Mouse (Mus musculus) kidney, adult 10 weeks (tissue): ENCODE results near the gene Olfr1197. TPM values are rescaled to one million over a fixed set of nuclear protein-coding genes. Genes with fewer than 3 reads are reported as not detected.

Source experiments
- polyA plus RNA-seq: library from polyadenylated mRNA; stranded (reverse); fragments of 350-450 nt; fragmentation: Illumina TruSeq; extraction: RNeasy Lipid Tissue Mini Kit (QIAGEN cat#74804); gene quantifications from one replicate; pipeline ENCODE4 v1.2.3, GENCODE M21; 2014; ENCODE audit warnings: low read depth, low replicate concordance

Gene Olfr1197
- polyA plus RNA-seq: not detected

GRCm38 (mm10) chr2:88732266-88732665, at the start of gene Olfr1197:
Gene Olfr1197, minus strand, starts transcription at chr2:88732366.

DNA sequence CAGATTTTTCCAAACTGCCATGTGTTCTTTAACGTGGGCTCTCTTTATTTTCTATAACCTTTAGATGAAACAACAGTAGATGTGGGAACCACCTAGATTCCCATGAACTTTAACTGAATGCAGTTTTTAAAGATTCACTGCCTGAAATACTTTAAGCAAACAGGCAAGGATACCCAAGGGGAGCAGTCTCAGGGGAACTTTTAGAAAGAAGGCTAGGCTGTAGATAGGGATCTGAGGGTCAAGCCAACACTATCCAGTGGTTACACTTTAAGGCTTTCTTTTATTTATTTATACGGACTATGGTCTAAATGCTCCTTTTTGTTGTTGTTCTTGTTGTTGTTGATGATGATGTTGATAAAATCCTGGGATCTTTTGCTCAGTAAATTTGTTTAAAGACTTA, 38.2 kb upstream of the Olfr1197 start, which contains the start of gene Olfr1200:
Olfr1200 (minus strand) TSS at position 101 of the 400 bp plus-strand sequence.

DNA sequence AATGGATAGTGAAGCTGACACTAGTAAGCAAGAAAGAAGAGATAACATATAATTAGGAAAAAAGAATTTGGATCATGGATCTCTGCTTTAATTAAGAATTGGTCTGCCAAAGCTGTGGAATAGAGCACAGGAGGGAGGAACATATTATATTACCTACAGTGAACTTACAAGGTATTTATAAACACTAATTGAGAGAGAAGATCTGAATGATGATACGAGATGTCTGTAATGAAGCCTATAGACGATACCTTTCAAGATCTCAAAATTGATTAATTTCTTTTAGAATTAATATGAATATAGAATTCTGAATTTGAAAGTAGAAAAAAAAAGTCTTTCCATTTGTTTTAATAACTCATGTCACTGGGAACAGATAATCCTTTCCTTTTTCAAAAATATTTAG, 28.2 kb upstream of the Olfr1197 start, which contains the start of gene Olfr1199:
Olfr1199 (minus strand) TSS at position 101 of the 400 bp plus-strand sequence.

GRCm38 (mm10) chr2:88751270-88751669, 19.1 kb upstream of the Olfr1197 start, which contains the start of gene Olfr1198:
Gene Olfr1198, minus strand, starts transcription at chr2:88751370.

DNA sequence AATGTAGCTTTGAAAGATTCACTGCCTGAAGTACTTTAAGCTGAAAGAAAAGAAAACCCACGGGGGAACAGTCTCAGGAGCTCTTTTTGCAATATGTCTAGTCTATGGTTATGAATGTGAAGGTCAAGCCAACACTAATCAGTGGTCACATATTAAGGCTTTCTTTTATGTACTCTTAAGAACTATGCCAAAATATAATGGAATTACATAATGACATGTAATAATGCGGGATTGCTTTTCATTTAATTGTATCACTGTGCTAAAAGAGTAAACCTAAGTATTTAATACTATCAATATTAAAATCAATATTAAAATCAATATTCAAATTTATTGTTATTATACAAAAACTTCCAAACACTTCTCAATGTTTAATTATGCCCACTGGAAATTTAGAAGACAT, 27.7 kb downstream of the Olfr1197 start, which contains the start of gene Olfr1196:
Olfr1196 (minus strand) TSS at position 101 of the 400 bp plus-strand sequence.

DNA sequence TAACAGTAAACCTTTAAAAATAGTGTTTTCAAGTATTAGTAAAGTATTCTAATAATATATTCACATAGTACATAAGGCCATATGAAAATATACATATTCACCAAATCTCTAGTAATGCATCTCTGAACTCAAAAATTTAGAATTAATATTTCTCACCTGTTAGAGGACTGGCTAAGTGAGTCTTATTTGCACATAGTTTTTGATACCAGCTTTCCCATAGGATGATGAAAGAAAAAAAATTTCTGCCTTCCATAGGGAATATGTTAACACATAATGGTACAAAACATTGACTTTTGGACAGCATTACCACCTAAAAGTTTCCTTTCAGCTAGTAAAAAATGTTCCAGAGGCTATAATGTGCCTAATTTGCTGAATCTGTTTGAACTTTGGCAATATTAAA, 43.1 kb downstream of the Olfr1197 start, which contains the start of gene Olfr1195:
Olfr1195 (minus strand) TSS at position 101 of the 400 bp plus-strand sequence.

Other genes with a start within 250 kb of the Olfr1197 start
- not detected for gene Olfr1184, start 248.8 kb downstream of the Olfr1197 start, polyA plus RNA-seq
- not detected for gene Olfr1185-ps1, start 239.0 kb downstream of the Olfr1197 start, polyA plus RNA-seq
- not detected for gene Olfr1186, start 213.8 kb downstream of the Olfr1197 start, polyA plus RNA-seq
- gene Olfr1188, start 175.4 kb downstream of the Olfr1197 start, polyA plus RNA-seq: not detected
- gene Olfr1189, start 145.9 kb downstream of the Olfr1197 start, polyA plus RNA-seq: not detected
- not detected for gene Olfr1191-ps1, start 91.8 kb downstream of the Olfr1197 start, polyA plus RNA-seq
- not detected for gene Olfr1192-ps1, start 83.9 kb downstream of the Olfr1197 start, polyA plus RNA-seq
- not detected for gene Olfr1193, start 56.7 kb downstream of the Olfr1197 start, polyA plus RNA-seq
- gene Olfr1195, start 43.2 kb downstream of the Olfr1197 start, polyA plus RNA-seq: not detected
- not detected for gene Olfr1196, start 27.8 kb downstream of the Olfr1197 start, polyA plus RNA-seq
- not detected for gene Olfr1198, start 19.0 kb upstream of the Olfr1197 start, polyA plus RNA-seq
- not detected for gene Olfr1199, start 28.1 kb upstream of the Olfr1197 start, polyA plus RNA-seq
- gene Olfr1200, start 38.1 kb upstream of the Olfr1197 start, polyA plus RNA-seq: not detected
- not detected for gene Olfr1201, start 60.7 kb upstream of the Olfr1197 start, polyA plus RNA-seq
- not detected for gene Olfr1202, start 82.1 kb upstream of the Olfr1197 start, polyA plus RNA-seq
- gene Olfr1205, start 97.4 kb upstream of the Olfr1197 start, polyA plus RNA-seq: not detected
- not detected for gene Olfr1204, start 116.9 kb upstream of the Olfr1197 start, polyA plus RNA-seq
- not detected for gene Olfr1206, start 130.9 kb upstream of the Olfr1197 start, polyA plus RNA-seq
- gene Olfr1208, start 169.9 kb upstream of the Olfr1197 start, polyA plus RNA-seq: not detected
- gene Olfr1209, start 182.8 kb upstream of the Olfr1197 start, polyA plus RNA-seq: not detected
- gene Olfr1211, start 205.7 kb upstream of the Olfr1197 start, polyA plus RNA-seq: not detected
- not detected for gene Olfr1212, start 221.6 kb upstream of the Olfr1197 start, polyA plus RNA-seq
- not detected for gene Gm13762, start 247.9 kb upstream of the Olfr1197 start, polyA plus RNA-seq